Mouse (Mus musculus): ENCODE data around the gene Gm3558. TPM values are rescaled to one million over a fixed set of nuclear protein-coding genes. Genes with fewer than 3 reads are reported as not detected.
"Not testable (repeated sequence)": the region's sequence is repeated elsewhere in the genome, so short reads cannot be mapped to it uniquely, and the experiment has no call there.

Gm3558 gene
- total RNA-seq (2017): 0.56 TPM in 1 of 2 replicates, not detected in the other

GRCm38 (mm10) chr14:7568382-7568781, at the start of gene Gm3558:
Gene Gm3558, minus strand, starts transcription at chr14:7568566.
- not testable (repeated sequence) for ATAC-seq (replicated peaks in 1 of 2; ENCODE audit: insufficient read depth in 1 of 2, low FRiP score in 2 of 2, low TSS enrichment in 1 of 2, low read depth in 1 of 2, poor library complexity in 2 of 2, severe bottlenecking in 2 of 2)

- ATAC-seq (replicated peaks in 1 of 2; ENCODE audit: insufficient read depth in 1 of 2, low FRiP score in 2 of 2, low TSS enrichment in 1 of 2, low read depth in 1 of 2, poor library complexity in 2 of 2, severe bottlenecking in 2 of 2): not testable (repeated sequence)
These were observed 27.1 kb upstream of the Gm3558 start, which contains the start of gene Gm10338 for GRCm38 (mm10) chr14:7595492-7595891. Gene Gm10338, minus strand, starts transcription at chr14:7595592.

GRCm38 (mm10) chr14:7567890-7568289, 476 bp downstream of the Gm3558 start:
- not testable (repeated sequence) for ATAC-seq (replicated peaks in 1 of 2; ENCODE audit: insufficient read depth in 1 of 2, low FRiP score in 2 of 2, low TSS enrichment in 1 of 2, low read depth in 1 of 2, poor library complexity in 2 of 2, severe bottlenecking in 2 of 2)

DNA sequence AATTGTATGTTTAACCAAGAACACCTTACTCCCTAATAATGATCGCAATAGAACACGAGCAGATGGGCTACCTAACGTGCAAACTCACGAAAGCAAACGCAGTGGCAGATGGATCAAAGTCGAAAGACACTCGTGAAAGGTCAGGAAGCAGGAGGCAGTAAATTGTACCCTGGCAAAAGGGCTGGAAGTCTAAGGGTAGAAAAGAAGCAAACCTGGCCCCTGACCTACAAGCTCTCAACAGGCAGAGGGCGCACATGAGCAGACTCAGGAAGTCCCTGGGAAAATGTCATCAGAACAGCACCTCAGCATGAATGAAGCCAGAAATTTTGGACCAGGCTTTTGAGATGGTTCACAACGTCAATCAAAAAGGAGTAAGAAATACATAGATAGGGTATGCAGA, 1.1 kb downstream of the Gm3558 start:
- not testable (repeated sequence) for ATAC-seq (replicated peaks in 1 of 2; ENCODE audit: insufficient read depth in 1 of 2, low FRiP score in 2 of 2, low TSS enrichment in 1 of 2, low read depth in 1 of 2, poor library complexity in 2 of 2, severe bottlenecking in 2 of 2)

Other genes starting within 250 kb of the Gm3558 start
- not detected in 2 replicates for gene Gm5797, start 236.2 kb downstream of the Gm3558 start, total RNA-seq (2017)
- gene Gm8374, start 203.4 kb downstream of the Gm3558 start, total RNA-seq (2017): not detected in 2 replicates
- not detected in 2 replicates for gene Gm3755, start 117.6 kb downstream of the Gm3558 start, total RNA-seq (2017)
- gene Gm3752, start 84.8 kb downstream of the Gm3558 start, total RNA-seq (2017): 0.99 TPM in 1 of 2 replicates, not detected in the other
- gene Gm10338, start 27.0 kb upstream of the Gm3558 start, total RNA-seq (2017): not detected in 2 replicates
- not detected in 2 replicates for gene Gm10128, start 75.4 kb upstream of the Gm3558 start, total RNA-seq (2017)
- not detected in 2 replicates for gene Gm26661, start 223.0 kb upstream of the Gm3558 start, total RNA-seq (2017)
- gene Flnb, start 249.4 kb upstream of the Gm3558 start, total RNA-seq (2017): 15.1 and 16.1 TPM in 2 replicates